Mouse (Mus musculus) layer of hippocampus, adult 18-20 months (tissue): ENCODE results near the gene Oprd1. TPM values are rescaled to one million over a fixed set of nuclear protein-coding genes. Genes with fewer than 3 reads are reported as not detected.

ENCODE experiments used
- DNase-seq, 2 experiments: peaks; one replicate each; pipeline ENCODE4 v3.0.0; 2022; ENCODE audit warnings: low spot score in 2 of 2
- long read RNA-seq: library from polyadenylated mRNA; stranded (forward); transcript quantifications from one replicate; pipeline ENCODE4 v2.0.0, GENCODE M21; 2021
- total RNA-seq, 2 experiments: library from RNA; stranded (reverse); gene quantifications; 2 replicates each; pipeline ENCODE4 v1.2.3; 2021

The Oprd1 gene
- total RNA-seq: 10 to 100 TPM; 11.3 to 12.2 TPM
- long read RNA-seq, full-length matches to known transcripts: 3 of 4 reads
- long read RNA-seq, partial matches to known transcripts: 0 of 4 reads
- long read RNA-seq, other reads (novel, unspliced or antisense): 1 of 4 reads

DNA sequence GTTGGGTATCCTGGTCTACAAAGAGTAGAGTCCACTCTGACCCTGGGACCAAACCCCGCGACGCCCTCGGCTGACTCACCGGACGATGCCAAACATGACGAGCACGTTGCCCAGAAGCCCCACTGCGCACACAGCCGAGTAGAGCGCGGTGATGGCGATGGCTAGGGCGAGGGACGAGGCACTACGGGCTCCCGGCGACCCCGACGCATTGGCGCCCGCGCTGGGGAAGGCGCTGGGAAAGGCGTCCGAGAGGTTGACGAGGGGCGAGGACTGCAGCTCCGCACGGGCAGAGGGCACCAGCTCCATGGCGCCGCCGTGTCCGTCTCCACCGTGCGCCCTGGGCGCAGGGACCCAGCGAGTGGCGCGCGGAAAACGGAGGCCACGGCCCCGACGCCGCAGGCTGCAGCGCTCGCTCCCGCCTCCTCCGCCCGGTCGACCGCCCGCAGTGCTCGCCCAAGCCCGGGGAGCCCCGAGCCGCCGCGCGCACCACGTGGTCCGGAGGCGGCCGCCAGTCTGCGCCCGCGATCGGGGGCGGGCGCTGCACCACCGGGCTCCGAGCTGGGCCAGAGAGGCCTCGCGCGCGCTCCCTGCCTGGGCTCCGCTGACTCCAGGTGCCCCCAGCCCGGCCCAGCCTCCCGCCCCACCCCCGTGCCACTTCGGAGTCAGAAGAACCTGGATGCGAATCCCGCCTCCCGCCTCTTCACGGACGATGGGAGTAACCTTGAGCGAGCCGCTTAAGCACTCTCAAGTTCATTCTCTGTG is at the start of gene Oprd1:
Gene Oprd1 (minus strand): TSS at position 407 of the 762 bp plus-strand sequence.
- DNase-seq: peak in 1 of 2 experiments; percentile 53

DNA sequence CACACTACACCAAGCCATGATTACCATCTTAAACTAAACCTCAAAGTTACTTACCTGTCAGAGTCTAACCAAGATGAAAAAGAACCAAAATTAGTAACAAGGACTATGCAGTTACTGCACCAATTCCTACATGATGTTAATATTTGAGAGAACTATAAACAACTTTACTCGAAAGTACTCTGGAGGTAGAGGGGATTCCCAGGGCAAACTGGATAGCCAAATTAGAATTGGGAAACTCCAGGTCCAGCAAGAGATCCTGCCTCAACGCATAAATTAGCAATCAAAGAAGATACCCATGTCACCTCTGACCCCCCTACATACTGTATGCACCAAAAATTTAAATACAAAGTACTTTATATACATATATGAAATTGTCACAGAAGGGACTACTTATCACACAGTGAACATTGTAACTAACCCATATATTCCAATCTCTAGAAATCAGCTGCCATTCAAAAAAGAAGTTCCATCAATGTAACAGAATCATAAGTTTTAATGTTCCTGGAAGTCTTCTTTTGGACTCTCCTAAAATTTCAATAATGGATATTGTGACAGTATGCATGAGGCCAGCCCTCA is 43.6 kb upstream of the Oprd1 start:
- no peak for DNase-seq

DNA sequence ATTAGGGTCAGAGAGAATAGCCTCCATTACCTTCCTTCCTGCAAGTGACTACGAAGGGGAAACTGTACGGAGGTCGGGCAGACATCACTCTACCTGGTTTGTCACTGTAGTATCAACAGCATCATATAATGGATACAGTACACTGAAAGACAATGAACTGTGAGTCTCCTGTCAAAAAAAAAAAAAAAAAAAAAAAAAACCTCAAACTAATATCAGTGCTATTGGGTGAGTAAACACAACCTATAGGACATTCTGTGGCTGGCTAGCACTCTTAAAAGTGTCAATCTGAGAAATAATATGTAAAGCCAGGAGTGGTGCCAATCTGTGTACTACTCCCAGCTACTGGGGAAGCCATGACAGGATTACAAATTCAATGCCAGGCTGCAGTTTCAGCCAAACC is 38.9 kb upstream of the Oprd1 start:
- no peak for DNase-seq

DNA sequence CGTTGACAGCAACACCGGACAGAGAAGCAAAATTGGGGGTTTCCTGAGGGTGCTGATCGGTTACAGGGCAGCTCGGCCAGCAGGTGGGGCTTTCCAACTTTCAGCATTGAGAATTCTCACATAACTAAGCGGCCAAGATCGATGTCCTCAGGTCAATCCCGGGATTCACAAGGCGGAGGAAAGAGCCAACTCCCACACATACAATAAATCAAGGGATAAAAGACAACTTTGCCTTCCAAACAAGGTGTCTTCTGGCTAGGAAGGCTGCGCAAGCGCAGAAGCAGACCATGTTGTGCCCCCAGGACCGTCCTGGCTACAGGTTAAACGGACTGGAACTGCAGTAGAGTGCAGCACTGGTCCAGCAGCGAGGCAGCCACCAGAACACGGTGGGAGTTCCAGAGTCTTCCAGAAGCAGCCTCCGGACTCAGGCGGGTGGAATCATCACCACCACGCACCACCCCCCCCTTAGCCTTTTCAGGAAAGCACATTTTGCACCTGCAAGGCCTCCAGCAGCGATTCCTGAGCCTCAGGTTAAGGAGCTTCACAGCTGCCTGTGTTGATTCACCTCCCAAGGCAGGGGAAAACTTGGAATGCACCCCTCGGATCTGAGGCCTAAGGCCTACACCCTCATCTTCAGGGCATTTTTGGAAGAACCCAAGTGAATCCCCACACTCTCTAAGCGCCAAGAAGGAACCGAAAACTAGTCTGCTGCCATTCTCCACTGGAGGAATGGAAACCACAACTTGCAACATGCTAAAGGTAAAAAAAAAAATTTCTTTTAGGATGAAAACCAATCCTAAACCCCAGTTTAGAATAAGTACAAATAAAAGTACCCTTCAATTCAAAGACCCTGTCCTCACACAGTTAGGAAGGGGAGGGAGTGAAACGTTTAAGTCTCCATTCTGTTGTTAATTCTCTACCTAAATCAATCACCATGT is 37.7 kb upstream of the Oprd1 start:
- no peak for DNase-seq

DNA sequence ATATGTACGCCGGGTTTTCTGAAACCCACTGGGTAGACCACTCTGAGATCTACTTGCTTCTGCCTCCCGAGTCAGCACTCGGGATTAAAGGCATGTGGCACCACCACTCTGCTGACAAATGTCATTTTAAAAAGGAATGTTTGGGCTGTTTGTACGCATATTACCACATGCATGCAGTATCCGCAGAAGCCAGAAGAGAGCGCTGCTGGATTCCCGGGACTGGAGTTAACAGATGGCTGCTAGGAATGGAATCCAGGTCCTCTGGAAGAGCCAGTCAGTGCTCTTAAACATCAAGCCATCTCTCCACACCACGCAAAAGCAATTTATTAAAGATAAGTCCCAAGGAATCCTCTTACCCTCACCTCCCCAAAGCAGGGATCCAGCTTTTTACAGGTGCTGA is 36.4 kb upstream of the Oprd1 start:
- peak in 1 of 2 experiments; percentile 52 for DNase-seq

DNA sequence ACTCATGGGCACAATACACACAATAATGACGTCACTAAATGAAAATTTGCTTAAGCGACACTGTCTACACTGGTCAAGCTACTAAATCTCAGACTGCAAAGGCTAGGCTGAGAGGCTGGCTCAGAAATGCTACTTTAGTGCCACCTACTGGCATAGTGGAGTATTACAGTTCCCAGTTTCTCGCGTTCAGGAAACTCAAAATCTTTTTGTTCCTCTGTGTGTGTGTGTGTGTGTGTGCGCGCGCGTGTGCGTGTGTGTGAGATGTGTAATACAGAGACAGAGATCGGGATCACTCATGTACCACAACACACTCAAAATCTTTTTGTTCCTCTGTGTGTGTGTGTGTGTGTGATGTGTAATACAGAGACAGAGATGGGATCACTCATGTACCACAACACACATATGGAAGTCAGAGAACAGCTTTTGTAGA is 34.4 kb upstream of the Oprd1 start:
- DNase-seq: peak; percentile 32 to 84

DNA sequence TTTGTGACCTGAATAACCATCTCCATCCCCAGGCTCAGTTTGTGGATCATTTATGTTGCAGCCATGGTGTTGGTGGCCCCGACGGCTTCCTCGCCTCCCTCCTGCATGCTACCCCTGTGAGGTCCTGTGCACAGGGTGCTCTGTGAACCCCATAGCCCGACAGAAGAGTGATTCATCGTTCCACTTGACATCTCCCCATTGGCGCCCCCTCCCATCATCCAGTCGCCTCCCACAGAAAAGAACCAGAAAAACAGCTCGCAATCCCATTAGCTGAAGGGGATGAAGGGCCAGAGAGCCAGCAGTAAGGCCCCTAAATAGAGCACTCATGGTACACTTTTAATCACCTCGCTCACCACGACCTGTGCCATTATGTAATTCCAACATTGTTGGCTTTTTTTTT is 32.2 kb upstream of the Oprd1 start:
- DNase-seq: no peak

DNA sequence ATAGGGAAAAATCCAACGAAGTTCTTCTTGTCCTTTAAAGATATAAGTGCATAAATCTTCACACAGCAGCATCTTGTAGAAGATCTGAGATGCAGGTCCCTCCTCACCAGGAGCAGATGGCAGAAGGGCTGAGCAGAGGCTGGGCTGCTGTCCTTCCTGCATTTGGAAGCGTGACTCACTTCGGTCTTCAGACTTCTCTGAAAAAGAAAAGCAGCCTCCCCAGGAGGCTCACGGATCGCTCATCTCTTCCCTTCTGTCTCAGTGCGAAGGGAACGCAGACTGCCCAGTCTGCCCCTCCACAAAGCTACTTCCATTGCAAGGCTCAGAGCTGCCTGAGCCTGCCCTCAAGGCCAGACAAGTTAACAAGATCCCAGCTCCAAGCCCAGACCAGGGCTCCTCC is 26.6 kb upstream of the Oprd1 start:
- peak; percentile 32 to 56 for DNase-seq

DNA sequence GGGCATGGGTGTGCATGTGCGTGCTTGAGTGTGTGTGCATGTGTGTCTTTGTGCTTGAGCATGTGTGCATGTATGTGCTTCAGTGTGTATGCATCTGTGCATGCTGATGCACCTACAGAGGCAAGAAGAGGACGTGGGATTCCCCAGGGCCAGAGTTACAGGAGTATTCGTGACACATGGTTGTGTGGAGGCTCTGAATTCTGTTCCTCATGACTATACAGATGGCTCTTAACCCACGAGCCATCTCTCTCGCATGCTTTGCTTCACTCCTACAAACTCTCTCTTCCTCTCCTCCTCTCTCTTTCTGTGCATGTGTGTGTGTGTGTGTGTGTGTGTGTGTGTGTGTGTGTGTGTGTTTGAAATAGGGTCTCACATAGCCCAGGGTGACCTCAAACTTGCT is 25.5 kb upstream of the Oprd1 start:
- peak in 1 of 2 experiments; percentile 58 for DNase-seq

DNA sequence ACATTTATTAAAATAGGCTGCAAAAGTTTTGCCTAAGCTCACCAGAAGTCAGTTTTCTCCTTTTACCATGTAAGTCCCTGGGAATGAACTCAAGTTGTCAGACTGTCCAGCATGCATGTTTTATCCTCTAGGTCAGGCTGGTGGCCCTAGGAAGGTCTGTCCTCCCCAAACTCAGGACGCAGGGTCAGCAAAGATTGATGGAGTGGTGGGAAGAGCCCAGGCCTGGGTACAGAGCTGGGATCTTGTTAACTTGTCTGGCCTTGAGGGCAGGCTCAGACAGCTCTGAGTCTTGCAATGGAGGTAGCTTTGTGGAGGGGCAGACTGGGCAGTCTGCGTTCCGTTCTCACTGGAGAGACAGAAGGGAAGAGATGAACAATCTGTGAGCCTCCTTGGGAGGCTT is 25.0 kb upstream of the Oprd1 start:
- DNase-seq: no peak

DNA sequence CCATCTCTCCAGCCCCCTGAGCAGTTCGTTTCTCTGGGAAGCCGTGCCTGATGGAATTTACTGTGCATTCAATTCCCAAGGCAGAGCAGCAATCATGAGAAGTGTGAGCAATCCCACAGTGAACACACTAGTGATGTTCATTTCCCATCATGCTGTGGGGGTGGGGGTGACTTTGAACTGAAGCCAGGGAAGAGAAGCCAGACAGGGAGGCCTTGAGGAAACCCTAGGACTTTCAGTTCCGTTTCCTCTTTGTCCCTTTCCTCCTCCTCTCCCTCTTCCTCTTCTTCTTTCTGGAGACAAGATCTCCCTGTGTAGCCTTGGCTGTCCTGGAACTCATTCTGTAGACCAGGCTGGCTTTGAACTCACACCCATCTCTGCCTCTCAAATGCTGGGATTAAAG is 23.1 kb upstream of the Oprd1 start:
- no peak for DNase-seq

DNA sequence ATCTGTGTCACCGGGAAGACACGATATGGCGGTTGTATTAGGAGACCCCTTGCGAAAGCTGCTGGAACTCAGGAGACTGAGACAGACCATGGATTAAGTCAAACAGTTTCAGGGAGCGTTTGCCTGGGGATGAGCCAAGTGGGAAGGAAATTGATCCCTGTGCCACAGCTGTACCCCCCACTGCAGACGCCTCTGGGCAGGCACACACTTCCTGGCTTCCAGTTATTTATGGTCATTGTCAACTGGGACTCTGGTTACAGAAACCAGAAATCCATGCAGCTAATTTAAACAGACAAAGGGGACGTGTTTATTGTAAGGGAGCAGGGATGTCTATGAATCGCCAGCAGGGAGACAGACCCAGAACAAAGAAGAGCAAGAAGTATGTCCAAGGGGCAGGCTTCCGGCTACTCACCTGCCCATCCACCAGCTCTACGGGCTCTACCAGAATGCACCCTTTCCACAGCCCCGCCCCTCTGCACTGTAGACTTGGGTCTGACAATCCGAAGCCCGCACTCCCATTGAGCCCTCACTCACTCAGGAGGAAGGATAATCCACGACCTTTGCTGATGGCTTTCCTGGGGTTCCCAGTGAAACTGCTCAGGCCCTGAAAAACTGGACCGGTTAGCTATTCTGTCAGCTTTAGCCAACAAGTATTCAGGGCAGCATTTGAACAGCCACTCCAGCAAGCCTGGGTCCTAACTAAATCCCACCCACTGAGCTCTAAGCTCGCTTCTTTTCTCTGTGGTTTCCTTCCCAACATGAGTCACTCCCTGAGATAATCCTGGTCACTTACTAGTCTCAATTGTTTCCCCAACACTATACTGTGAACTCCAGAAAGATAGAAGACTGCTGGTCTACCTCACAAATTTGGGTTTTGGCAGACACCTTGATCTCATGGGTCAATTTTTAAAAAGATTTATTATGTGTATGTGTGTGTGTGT is 22.3 kb upstream of the Oprd1 start:
- DNase-seq: no peak

DNA sequence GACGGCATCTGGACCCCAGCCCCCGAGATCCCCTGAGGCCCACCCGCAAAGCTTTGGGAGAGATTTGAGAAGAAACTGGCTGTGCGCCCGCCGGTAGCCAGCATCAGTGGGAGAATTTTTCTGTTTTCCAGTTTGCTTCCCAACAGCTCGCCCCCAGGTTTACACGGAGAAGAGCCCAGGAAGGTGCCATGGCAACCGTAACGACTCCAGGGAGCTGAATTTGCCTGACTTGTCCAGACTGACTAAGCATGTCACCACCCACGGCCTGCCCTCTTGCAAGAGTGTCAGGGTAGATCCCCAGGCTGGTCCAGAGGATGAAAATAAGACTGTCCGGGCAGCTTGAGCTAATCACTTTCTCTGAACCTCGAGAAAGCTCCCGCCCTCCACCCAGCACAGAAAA is 21.4 kb upstream of the Oprd1 start:
- peak in 1 of 2 experiments; percentile 41 for DNase-seq

DNA sequence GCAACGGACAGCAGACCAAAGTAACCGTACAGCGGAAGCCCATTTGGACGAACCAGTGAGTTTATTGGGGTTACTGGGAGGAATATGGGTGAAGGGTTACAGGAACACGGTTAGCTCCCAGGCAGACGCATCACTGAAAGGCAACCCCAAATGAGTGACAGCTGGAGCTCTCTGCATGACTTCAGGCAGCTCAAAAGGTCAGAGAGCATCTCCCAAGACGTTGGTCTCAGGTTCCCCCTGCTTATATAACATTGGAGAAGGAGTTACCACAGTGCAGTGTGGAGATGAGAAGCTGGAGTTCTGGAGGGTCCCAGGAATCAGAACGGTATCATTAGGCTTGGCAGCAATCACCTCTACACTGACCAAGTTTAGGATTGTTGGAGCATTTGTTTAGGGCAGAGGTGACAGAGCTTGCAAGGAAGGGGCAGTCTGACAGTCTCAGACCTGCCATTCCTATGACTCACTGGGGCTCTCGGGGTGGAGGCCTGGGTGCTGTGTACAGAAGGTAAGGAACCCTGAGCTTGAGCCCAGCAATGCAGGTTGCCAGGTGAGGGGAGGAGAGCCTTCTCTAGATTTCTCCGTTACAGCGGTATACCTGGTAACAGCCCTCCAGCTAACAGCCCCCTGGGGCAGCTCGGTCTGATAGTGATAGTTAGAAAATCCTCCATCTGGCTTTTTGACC is 12.8 kb upstream of the Oprd1 start:
- no peak for DNase-seq

DNA sequence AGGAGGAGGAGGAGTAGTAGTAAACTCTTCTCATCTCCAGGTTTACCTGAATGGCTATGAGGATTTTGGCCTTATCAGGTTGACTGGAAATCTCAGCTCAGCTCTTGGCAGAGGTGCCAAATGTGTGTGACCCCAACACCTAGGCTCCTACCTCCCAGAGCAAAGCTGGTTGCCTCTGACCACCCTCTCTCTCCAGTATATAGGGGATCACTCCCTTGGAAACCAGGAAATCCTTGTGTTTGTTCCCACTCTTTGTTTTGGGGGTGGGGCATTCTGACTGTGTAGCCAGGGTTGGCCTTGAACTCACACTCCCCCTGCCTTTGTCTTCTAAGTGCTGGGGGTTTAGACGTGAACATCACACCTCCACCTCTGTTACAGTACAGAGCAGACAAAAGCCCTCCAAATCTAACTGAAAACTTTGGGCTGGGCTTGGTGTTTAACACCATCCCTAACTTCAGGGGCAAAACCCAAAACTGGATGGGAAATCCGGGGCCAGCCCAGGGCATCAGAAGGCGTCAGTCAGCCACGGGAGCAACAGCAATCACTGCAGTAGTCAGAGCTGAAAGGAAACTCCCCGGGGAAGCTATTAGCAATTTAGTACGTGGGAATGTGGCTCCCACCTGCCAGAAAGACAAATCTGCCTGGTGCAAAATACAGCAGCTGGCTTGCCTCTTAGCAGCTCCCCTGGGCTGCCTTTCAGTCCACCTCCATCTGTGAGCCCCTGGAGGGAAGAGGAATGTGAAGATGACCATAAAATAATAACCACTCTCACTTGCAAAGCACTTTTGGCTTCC is 10.8 kb upstream of the Oprd1 start:
- DNase-seq: no peak

DNA sequence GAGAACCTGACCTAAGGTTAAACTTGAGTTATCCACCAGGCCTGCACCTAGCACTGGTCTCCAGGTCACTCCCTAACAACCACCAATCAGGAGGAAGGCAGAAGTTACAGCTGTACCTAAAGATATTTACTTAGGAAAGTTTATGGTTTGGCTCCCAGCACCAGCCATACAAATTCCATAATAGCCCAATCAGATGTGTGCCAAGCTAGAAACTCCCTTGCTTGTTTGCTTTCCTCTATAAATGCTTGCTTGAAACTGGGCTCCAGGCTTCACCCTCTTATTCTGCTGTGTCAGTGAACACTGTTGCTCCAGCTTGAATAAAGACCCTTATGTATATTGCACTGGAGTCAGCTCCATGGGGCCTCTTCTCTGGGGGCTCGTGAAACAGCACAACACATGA is 7.4 kb upstream of the Oprd1 start:
- DNase-seq: no peak

DNA sequence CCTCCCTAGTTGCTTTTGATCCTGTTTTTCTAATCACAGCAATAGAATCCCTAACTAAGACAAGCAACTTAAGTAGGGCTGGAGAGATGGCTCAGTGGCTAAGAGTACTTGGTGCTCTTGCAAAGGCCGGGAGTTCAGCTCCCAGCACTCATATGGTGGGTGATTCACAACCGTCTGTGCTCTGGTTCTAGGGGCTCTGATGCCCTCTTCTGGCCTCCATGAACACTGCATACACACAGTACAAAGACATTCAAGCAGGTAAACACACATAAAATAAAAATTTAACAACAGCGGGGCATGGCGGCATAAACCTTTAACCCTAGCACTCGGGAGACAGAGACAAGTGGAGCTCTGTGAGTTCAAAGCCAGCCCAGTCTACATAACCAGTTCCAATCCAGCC is 1.9 kb upstream of the Oprd1 start:
- no peak for DNase-seq

DNA sequence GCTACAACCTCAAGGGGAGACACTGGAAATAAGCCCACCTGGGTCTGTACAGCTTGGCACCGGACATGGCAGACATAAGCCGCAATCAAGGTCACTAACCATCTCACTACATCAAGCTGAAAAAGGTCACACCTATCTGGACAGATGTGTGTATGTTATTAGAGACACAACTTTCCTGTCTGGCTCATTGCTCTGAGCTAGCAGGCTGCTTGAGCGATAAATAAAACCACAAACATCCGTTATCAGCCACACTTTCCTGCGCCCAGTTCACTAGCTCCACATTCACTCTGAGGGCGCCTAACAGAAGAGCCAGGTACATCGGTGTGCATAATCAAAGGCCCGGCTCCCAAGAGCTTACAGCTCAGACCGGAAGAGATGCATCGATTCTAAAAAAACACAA is 806 bp upstream of the Oprd1 start:
- no peak for DNase-seq

DNA sequence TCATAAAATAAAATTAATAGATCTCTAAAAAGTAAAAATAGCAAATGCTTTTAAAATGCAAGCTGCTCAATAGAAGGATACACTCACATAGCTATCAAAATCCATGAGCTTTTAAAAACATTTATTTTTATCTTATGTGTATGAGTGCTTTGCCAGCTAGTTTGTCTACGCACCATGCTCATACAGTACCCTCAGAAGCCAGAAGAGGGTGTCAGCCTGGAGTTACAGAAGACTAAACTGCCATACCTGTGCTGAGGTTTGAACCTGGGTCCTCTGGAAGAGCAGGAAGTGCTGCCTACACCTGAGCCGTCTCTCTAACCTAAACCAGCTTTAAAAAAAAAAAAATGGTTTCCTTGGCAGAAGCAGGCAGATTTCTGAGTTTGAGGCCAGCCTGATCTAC is 5.6 kb downstream of the Oprd1 start:
- no peak for DNase-seq
